Mouse (Mus musculus) MEL (cell line): ENCODE measurements around the gene Blcap. TPM values are rescaled to one million over a fixed set of nuclear protein-coding genes. Genes with fewer than 3 reads are reported as not detected.

ENCODE experiments used
- DNase-seq: peaks from one replicate; pipeline ENCODE4 v3.0.0; 2011; ENCODE audit warnings: low read depth, low spot score
- H3K27ac ChIP-seq: 2 replicates; pipeline ENCODE4 v1.5.1; 2012; ENCODE audit warnings: low read depth, mild to moderate bottlenecking, control low read depth, low read length, moderate library complexity; ENCODE audit not compliant: control insufficient read depth
- H3K27me3 ChIP-seq, 2 experiments: fragments of 150-350 bp in 1 of 2; sonication (generic) in 1 of 2; 2 replicates each; pipeline ENCODE4 v1.6.1; 2012; ENCODE audit warnings: low read length in 2 of 2, mild to moderate bottlenecking in 2 of 2, improper control_type of control experiment in 1 of 2, moderate library complexity in 1 of 2; ENCODE audit not compliant: insufficient read depth in 2 of 2, control insufficient read depth in 1 of 2
- H3K36me3 ChIP-seq, 2 experiments: 2 replicates each; pipeline ENCODE4 v1.6.1; 2012 to 2014; ENCODE audit warnings: low read length in 2 of 2, improper control_type of control experiment in 1 of 2, inconsistent platforms in 1 of 2, mild to moderate bottlenecking in 1 of 2; ENCODE audit not compliant: insufficient read depth in 2 of 2, control insufficient read depth in 1 of 2
- H3K4me1 ChIP-seq, 2 experiments: fragments of 150-350 bp in 1 of 2; sonication (generic) in 1 of 2; 2 replicates each; pipeline ENCODE4 v1.6.1; 2012; ENCODE audit warnings: low read length in 2 of 2, improper control_type of control experiment in 1 of 2, mild to moderate bottlenecking in 1 of 2; ENCODE audit not compliant: insufficient read depth in 2 of 2, control insufficient read depth in 1 of 2
- H3K4me3 ChIP-seq, 2 experiments: fragments of 150-350 bp in 1 of 2; sonication (generic) in 1 of 2; 2 replicates each; pipeline ENCODE4 v1.5.1; 2012; ENCODE audit warnings: low read depth in 2 of 2, low read length in 2 of 2, mild to moderate bottlenecking in 2 of 2, moderate library complexity in 2 of 2, control low read depth in 1 of 2, improper control_type of control experiment in 1 of 2; ENCODE audit not compliant: control insufficient read depth in 1 of 2, insufficient read depth in 1 of 2
- H3K79me2 ChIP-seq: 2 replicates; pipeline ENCODE4 v1.6.1; 2012; ENCODE audit warnings: mild to moderate bottlenecking, low read length, moderate library complexity; ENCODE audit not compliant: control insufficient read depth, poor library complexity, insufficient read depth
- H3K9ac ChIP-seq: 2 replicates; pipeline ENCODE4 v1.6.1; 2012; ENCODE audit warnings: low read depth, mild to moderate bottlenecking, control low read depth, low read length, moderate library complexity; ENCODE audit not compliant: control insufficient read depth, poor library complexity, severe bottlenecking
- H3K9me3 ChIP-seq: fragments of 150-350 bp; sonication (generic); replicated peaks from 2 replicates; pipeline ENCODE4 v1.6.1; 2012; ENCODE audit warnings: mild to moderate bottlenecking, low read length, improper control_type of control experiment, moderate library complexity; ENCODE audit not compliant: insufficient read depth
- BHLHE40 ChIP-seq: IDR thresholded peaks from 2 replicates; pipeline ENCODE4 v1.6.1; 2012; ENCODE audit warnings: low read depth, mild to moderate bottlenecking, inconsistent platforms, low read length, improper control_type of control experiment, borderline replicate concordance
- CTCF ChIP-seq, 3 experiments: IDR thresholded peaks in 2 of 3; conservative IDR thresholded peaks in 1 of 3; 2 replicates each; pipeline ENCODE4 v1.5.1; 2011 to 2012; ENCODE audit warnings: low read length in 3 of 3, low read depth in 2 of 3, mild to moderate bottlenecking in 2 of 3, improper control_type of control experiment in 1 of 3, inconsistent platforms in 1 of 3, mixed read lengths in 1 of 3, moderate library complexity in 1 of 3; ENCODE audit not compliant: control insufficient read depth in 1 of 3, insufficient read depth in 1 of 3, poor library complexity in 1 of 3, severe bottlenecking in 1 of 3
- E2F4 ChIP-seq: IDR thresholded peaks from 2 replicates; pipeline ENCODE4 v1.6.1; 2011; ENCODE audit warnings: low read depth, low read length, improper control_type of control experiment, borderline replicate concordance
- ELF1 ChIP-seq: IDR thresholded peaks from 2 replicates; pipeline ENCODE4 v1.6.1; 2014; ENCODE audit warnings: low read depth, mild to moderate bottlenecking, inconsistent platforms, low read length, improper control_type of control experiment, moderate library complexity
- GABPA ChIP-seq: IDR thresholded peaks from 2 replicates; pipeline ENCODE4 v1.6.1; 2012; ENCODE audit warnings: low read depth, mild to moderate bottlenecking, inconsistent platforms, low read length, improper control_type of control experiment, moderate library complexity
- HCFC1 ChIP-seq: IDR thresholded peaks from 2 replicates; pipeline ENCODE4 v1.6.1; 2012; ENCODE audit warnings: low read depth, mild to moderate bottlenecking, inconsistent platforms, low read length, improper control_type of control experiment, moderate library complexity
- MAFK ChIP-seq: IDR thresholded peaks from 2 replicates; pipeline ENCODE4 v1.6.1; 2011; ENCODE audit warnings: low read depth, mild to moderate bottlenecking, low read length, improper control_type of control experiment, borderline replicate concordance
- MAX ChIP-seq: IDR thresholded peaks from 2 replicates; pipeline ENCODE4 v1.6.1; 2011; ENCODE audit warnings: low read length, improper control_type of control experiment
- MEF2A ChIP-seq: IDR thresholded peaks from 2 replicates; pipeline ENCODE4 v1.6.1; 2014; ENCODE audit warnings: low read depth, mild to moderate bottlenecking, inconsistent platforms, low read length, improper control_type of control experiment; ENCODE audit not compliant: poor library complexity, insufficient replicate concordance, severe bottlenecking; ENCODE audit errors: extremely low read depth
- MXI1 ChIP-seq: IDR thresholded peaks from 2 replicates; pipeline ENCODE4 v1.6.1; 2011; ENCODE audit warnings: mild to moderate bottlenecking, low read depth, low read length, improper control_type of control experiment
- MYB ChIP-seq: IDR thresholded peaks from 2 replicates; pipeline ENCODE4 v1.6.1; 2011; ENCODE audit warnings: mild to moderate bottlenecking, low read depth, low read length, improper control_type of control experiment
- POLR2AphosphoS2 ChIP-seq: IDR thresholded peaks from 2 replicates; pipeline ENCODE4 v1.6.1; 2011; ENCODE audit warnings: low read length, improper control_type of control experiment
- RAD21 ChIP-seq: IDR thresholded peaks from 2 replicates; pipeline ENCODE4 v1.6.1; 2011; ENCODE audit warnings: mild to moderate bottlenecking, low read depth, low read length, improper control_type of control experiment
- SIN3A ChIP-seq: IDR thresholded peaks from 2 replicates; pipeline ENCODE4 v1.6.1; 2012; ENCODE audit warnings: low read length, improper control_type of control experiment, inconsistent platforms
- SMC3 ChIP-seq: IDR thresholded peaks from 2 replicates; pipeline ENCODE4 v1.6.1; 2011; ENCODE audit warnings: low read depth, low read length, improper control_type of control experiment
- TBP ChIP-seq: IDR thresholded peaks from 2 replicates; pipeline ENCODE4 v1.8.0; 2011; ENCODE audit warnings: low read depth, low read length, improper control_type of control experiment
- UBTF ChIP-seq: IDR thresholded peaks from 2 replicates; pipeline ENCODE4 v1.6.1; 2012; ENCODE audit warnings: low read depth, mild to moderate bottlenecking, inconsistent platforms, low read length, improper control_type of control experiment, moderate library complexity, borderline replicate concordance; ENCODE audit not compliant: insufficient read depth
- USF1 ChIP-seq: IDR thresholded peaks from 2 replicates; pipeline ENCODE4 v1.6.1; 2014; ENCODE audit warnings: low read depth, mild to moderate bottlenecking, inconsistent platforms, low read length, improper control_type of control experiment, moderate library complexity
- USF2 ChIP-seq, 2 experiments: IDR thresholded peaks; 2 replicates each; pipeline ENCODE4 v1.6.1; 2011 to 2012; ENCODE audit warnings: improper control_type of control experiment in 2 of 2, low read length in 2 of 2, borderline replicate concordance in 1 of 2, inconsistent platforms in 1 of 2, low read depth in 1 of 2, mild to moderate bottlenecking in 1 of 2; ENCODE audit not compliant: insufficient read depth in 1 of 2
- ZC3H11A ChIP-seq: IDR thresholded peaks from 2 replicates; pipeline ENCODE4 v1.6.1; 2012; ENCODE audit warnings: low read depth, mild to moderate bottlenecking, inconsistent platforms, low read length, improper control_type of control experiment
- ZMIZ1 ChIP-seq: IDR thresholded peaks from 2 replicates; pipeline ENCODE4 v1.6.1; 2012; ENCODE audit warnings: low read depth, mild to moderate bottlenecking, inconsistent platforms, low read length, improper control_type of control experiment, moderate library complexity
- polyA plus RNA-seq, 2 experiments: library from polyadenylated mRNA; stranded (reverse) in 1 of 2; unstranded in 1 of 2; fragments of >175 nt in 1 of 2; fragments of >200 nt in 1 of 2; gene quantifications; 2 replicates each; pipeline versions ENCODE4 v1.2.1 to v1.2.4; 2012; ENCODE audit warnings: low replicate concordance in 2 of 2, low read depth in 1 of 2; ENCODE audit not compliant: insufficient read length in 2 of 2, insufficient read depth in 1 of 2, missing spikeins in 1 of 2
- total RNA-seq: library from RNA; depleted of rRNA; stranded (reverse); fragments of 300-350 nt; gene quantifications from 2 replicates; pipeline ENCODE4 v1.2.3, GENCODE M21; 2012; rRNA removed

Blcap gene
- total RNA-seq: 10.5 and 11.6 TPM in 2 replicates
- polyA plus RNA-seq: 10 to 100 TPM in 1 of 2 experiments, not detected in 1; 19.1 TPM

DNA sequence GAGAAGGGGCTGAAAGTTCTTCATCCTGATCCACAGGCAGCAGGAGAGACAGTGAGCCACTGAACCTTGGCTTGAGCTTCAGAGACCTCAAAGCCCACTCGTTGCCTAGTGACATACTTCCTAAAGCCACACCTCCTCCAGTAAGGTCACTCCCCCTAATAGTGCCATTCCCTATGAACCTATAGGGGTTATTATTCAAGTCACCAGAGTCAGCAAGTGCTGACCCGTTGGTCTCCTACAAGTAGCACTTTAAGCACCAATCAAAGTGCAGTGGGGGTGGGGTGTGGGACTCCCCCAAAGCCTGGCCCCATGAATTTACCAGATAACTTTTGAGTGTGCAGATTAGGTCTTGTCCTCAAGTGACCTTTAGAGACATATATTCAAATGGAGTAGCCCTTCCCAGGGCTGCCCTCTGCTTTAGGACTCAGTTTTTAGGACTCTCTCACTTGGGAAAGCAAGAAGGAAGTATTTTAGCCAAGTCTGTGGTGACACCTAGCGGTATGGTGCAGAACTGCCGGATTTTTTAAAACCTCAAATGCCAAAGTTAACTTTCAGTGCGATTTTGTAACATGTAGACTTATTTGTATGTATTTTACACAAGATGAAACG is at the start of gene Blcap:
Gene Blcap, minus strand, starts transcription at position 51 of the 609 bp plus-strand sequence.
- Histone ChIP-seq H3K9ac (no peak within 1 kb of the TSS), H3K9me3 (no peaks in the 10 kb centered on the region), H3K27ac (no peak within 1 kb of the TSS), H3K79me2 (no peaks in the 10 kb centered on the region; the same call in 1 of the 2 replicates), H3K4me3 (no peak within 1 kb of the TSS), H3K4me1 (no peaks in the 10 kb centered on the region), H3K27me3 (peaks cover 0 to 2% of the 10 kb centered on the region in 2 experiments; a peak in 2 of 4 replicates), H3K36me3 (no peaks in the 10 kb centered on the region)
- peak; percentile 71 for DNase-seq
- TF ChIP-seq MAFK (no peak), SMC3 (peak; percentile 80), RAD21 (peak; percentile 97), ZC3H11A (peak; percentile 73), HCFC1 (no peak), BHLHE40 (no peak), UBTF (no peak), USF2 (IDR thresholded peaks at IDR 0.05; ENCODE audit: borderline replicate concordance in 1 of 2, insufficient read depth in 1 of 2, low read depth in 1 of 2, low read length in 2 of 2) (no peak), SIN3A (no peak), CTCF (IDR thresholded peaks at IDR 0.05 in 2 of 3, conservative IDR thresholded peaks at IDR 0.05 in 1 of 3; ENCODE audit: control insufficient read depth in 1 of 3, insufficient read depth in 1 of 3, low read depth in 2 of 3, low read length in 3 of 3, poor library complexity in 1 of 3, severe bottlenecking in 1 of 3) (peak; percentile 64 to 95 (median 86)), ELF1 (no peak), E2F4 (no peak), ZMIZ1 (no peak)

DNA sequence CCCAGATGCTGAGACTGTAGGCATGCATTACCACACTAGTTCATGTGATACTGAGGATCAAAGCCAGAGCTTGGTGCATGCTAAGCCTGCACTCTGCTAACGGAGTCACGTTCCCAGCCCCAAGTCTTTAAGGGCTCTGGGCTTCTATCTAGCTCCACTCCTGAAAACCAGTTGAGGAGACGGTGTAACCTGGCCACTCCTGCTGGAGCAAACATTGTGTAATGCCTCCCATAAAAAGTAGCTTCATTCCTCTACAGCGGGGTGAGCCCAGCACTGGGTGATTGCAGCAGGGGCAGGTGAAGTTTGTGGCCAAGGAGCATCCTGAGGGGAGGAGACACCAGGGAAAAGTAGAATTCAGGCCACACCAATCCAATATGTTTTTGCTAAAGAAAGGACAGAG is 47.3 kb upstream of the Blcap start:
- H3K9me3 ChIP-seq: no peaks in the 10 kb centered on the region

More for the DNA sequence above, 47.3 kb upstream of the Blcap start:
- Histone ChIP-seq H3K27ac (no peak overlapping the region), H3K27me3 (no peaks in the 10 kb centered on the region), H3K36me3 (no peaks in the 10 kb centered on the region), H3K9ac (no peak overlapping the region), H3K4me1 (peaks cover 0 to 4% of the 10 kb centered on the region in 2 experiments; a peak in 1 of 4 replicates), H3K79me2 (no peaks in the 10 kb centered on the region), H3K4me3 (no peak overlapping the region)
- no peak for DNase-seq
- no peak for TF ChIP-seq TBP
- TF ChIP-seq USF1: no peak
- TF ChIP-seq MEF2A: no peak
- no peak for TF ChIP-seq SIN3A
- TF ChIP-seq MYB: no peak
- no peak for TF ChIP-seq MXI1
- TF ChIP-seq GABPA: no peak
- TF ChIP-seq POLR2AphosphoS2: no peak
- TF ChIP-seq MAX: no peak
- no peak for TF ChIP-seq UBTF
- no peak for TF ChIP-seq MAFK
